Mouse (Mus musculus): ENCODE results near the gene P2ry14. TPM values are rescaled to one million over a fixed set of nuclear protein-coding genes. Genes with fewer than 3 reads are reported as not detected.

The P2ry14 gene
- polyA plus RNA-seq, 1 experiment from 2014 or later: 4.3 TPM

- Histone ChIP-seq H3K4me3 (replicated peaks; ENCODE audit: low read length) (no peak overlapping the region), H3K4me2 (ENCODE audit: low read length) (no peak overlapping the region), H3K27ac (ENCODE audit: low read length) (no peak overlapping the region), H3K9ac (replicated peaks; ENCODE audit: low read depth, low read length) (no peak overlapping the region), H3K9me3 (ENCODE audit: control insufficient read depth, low read length) (no peaks in the 10 kb centered on the region), H3K27me3 (replicated peaks; ENCODE audit: control insufficient read depth, insufficient read depth, low read length) (no peaks in the 10 kb centered on the region), H3K4me1 (replicated peaks; ENCODE audit: control insufficient read depth, insufficient read depth, low read length) (no peaks in the 10 kb centered on the region), H3K36me3 (ENCODE audit: control insufficient read depth, insufficient read depth) (no peaks in the 10 kb centered on the region)
- ATAC-seq: peak; percentile 80
- 39% methylated on average over 5 of the region's 5 CpGs for WGBS
These were observed 21.8 kb upstream of the P2ry14 start for GRCm38 (mm10) chr3:59175234-59175633.

GRCm38 (mm10) chr3:59174426-59175154 lies 21.2 kb upstream of the P2ry14 start:
- H3K27me3 ChIP-seq (replicated peaks; ENCODE audit: control insufficient read depth, insufficient read depth, low read length): no peaks in the 10 kb centered on the region
- H3K4me3 ChIP-seq (replicated peaks; ENCODE audit: low read length): no peak overlapping the region
- H3K4me1 ChIP-seq (replicated peaks; ENCODE audit: control insufficient read depth, insufficient read depth, low read length): no peaks in the 10 kb centered on the region
- no peak for ATAC-seq
- no peak overlapping the region for H3K9ac ChIP-seq (replicated peaks; ENCODE audit: low read depth, low read length)
- WGBS: 87% methylated on average over 6 of the region's 6 CpGs
- H3K27ac ChIP-seq (ENCODE audit: low read length): no peak overlapping the region
- H3K36me3 ChIP-seq (ENCODE audit: control insufficient read depth, insufficient read depth): no peaks in the 10 kb centered on the region
- no peaks in the 10 kb centered on the region for H3K9me3 ChIP-seq (ENCODE audit: control insufficient read depth, low read length)
- no peak overlapping the region for H3K4me2 ChIP-seq (ENCODE audit: low read length)

- Histone ChIP-seq H3K36me3 (ENCODE audit: control insufficient read depth, insufficient read depth) (no peaks in the 10 kb centered on the region), H3K9me3 (ENCODE audit: control insufficient read depth, low read length) (no peaks in the 10 kb centered on the region), H3K27me3 (replicated peaks; ENCODE audit: control insufficient read depth, insufficient read depth, low read length) (no peaks in the 10 kb centered on the region), H3K4me1 (replicated peaks; ENCODE audit: control insufficient read depth, insufficient read depth, low read length) (no peaks in the 10 kb centered on the region), H3K4me3 (replicated peaks; ENCODE audit: low read length) (no peak overlapping the region), H3K4me2 (ENCODE audit: low read length) (no peak overlapping the region), H3K27ac (ENCODE audit: low read length) (no peak overlapping the region), H3K9ac (replicated peaks; ENCODE audit: low read depth, low read length) (no peak overlapping the region)
- no peak for ATAC-seq
- whole genome bisulfite sequencing: 81% methylated on average over 2 of the region's 2 CpGs
These were observed 16.7 kb upstream of the P2ry14 start for GRCm38 (mm10) chr3:59169921-59170627.

GRCm38 (mm10) chr3:59169215-59169614 lies 15.8 kb upstream of the P2ry14 start:
- no peak overlapping the region for H3K4me3 ChIP-seq (replicated peaks; ENCODE audit: low read length)
- H3K4me2 ChIP-seq (ENCODE audit: low read length): no peak overlapping the region
- H3K9ac ChIP-seq (replicated peaks; ENCODE audit: low read depth, low read length): no peak overlapping the region
- H3K9me3 ChIP-seq (ENCODE audit: control insufficient read depth, low read length): no peaks in the 10 kb centered on the region
- WGBS: 87% methylated on average over 4 of the region's 4 CpGs
- no peaks in the 10 kb centered on the region for H3K27me3 ChIP-seq (replicated peaks; ENCODE audit: control insufficient read depth, insufficient read depth, low read length)
- no peak for ATAC-seq
- H3K4me1 ChIP-seq (replicated peaks; ENCODE audit: control insufficient read depth, insufficient read depth, low read length): no peaks in the 10 kb centered on the region
- no peaks in the 10 kb centered on the region for H3K36me3 ChIP-seq (ENCODE audit: control insufficient read depth, insufficient read depth)
- H3K27ac ChIP-seq (ENCODE audit: low read length): no peak overlapping the region

GRCm38 (mm10) chr3:59168476-59168875 lies 15.1 kb upstream of the P2ry14 start:
- no peaks in the 10 kb centered on the region for H3K36me3 ChIP-seq (ENCODE audit: control insufficient read depth, insufficient read depth)
- no peak overlapping the region for H3K4me2 ChIP-seq (ENCODE audit: low read length)
- no peak overlapping the region for H3K27ac ChIP-seq (ENCODE audit: low read length)
- H3K4me3 ChIP-seq (replicated peaks; ENCODE audit: low read length): no peak overlapping the region
- no peak overlapping the region for H3K9ac ChIP-seq (replicated peaks; ENCODE audit: low read depth, low read length)
- no peak for ATAC-seq
- WGBS: 91% methylated on average over 6 of the region's 6 CpGs
- no peaks in the 10 kb centered on the region for H3K9me3 ChIP-seq (ENCODE audit: control insufficient read depth, low read length)
- no peaks in the 10 kb centered on the region for H3K27me3 ChIP-seq (replicated peaks; ENCODE audit: control insufficient read depth, insufficient read depth, low read length)
- no peaks in the 10 kb centered on the region for H3K4me1 ChIP-seq (replicated peaks; ENCODE audit: control insufficient read depth, insufficient read depth, low read length)

- H3K4me2 ChIP-seq (ENCODE audit: low read length): no peak overlapping the region
- ATAC-seq: no peak
These were observed 14.1 kb upstream of the P2ry14 start for GRCm38 (mm10) chr3:59167417-59168054.

GRCm38 (mm10) chr3:59160465-59160864 lies 7.0 kb upstream of the P2ry14 start:
- Histone ChIP-seq H3K9ac (replicated peaks; ENCODE audit: low read depth, low read length) (no peak overlapping the region), H3K4me1 (replicated peaks; ENCODE audit: control insufficient read depth, insufficient read depth, low read length) (no peaks in the 10 kb centered on the region), H3K9me3 (ENCODE audit: control insufficient read depth, low read length) (no peaks in the 10 kb centered on the region), H3K36me3 (ENCODE audit: control insufficient read depth, insufficient read depth) (no peaks in the 10 kb centered on the region), H3K4me3 (replicated peaks; ENCODE audit: low read length) (no peak overlapping the region), H3K27me3 (replicated peaks; ENCODE audit: control insufficient read depth, insufficient read depth, low read length) (no peaks in the 10 kb centered on the region), H3K4me2 (ENCODE audit: low read length) (no peak overlapping the region), H3K27ac (ENCODE audit: low read length) (no peak overlapping the region)
- ATAC-seq: no peak
- WGBS: 100% methylated on average over 1 of the region's 1 CpGs

More at GRCm38 (mm10) chr3:59167417-59168054, 14.1 kb upstream of the P2ry14 start:
- Histone ChIP-seq H3K27me3 (replicated peaks; ENCODE audit: control insufficient read depth, insufficient read depth, low read length) (no peaks in the 10 kb centered on the region), H3K36me3 (ENCODE audit: control insufficient read depth, insufficient read depth) (no peaks in the 10 kb centered on the region), H3K9me3 (ENCODE audit: control insufficient read depth, low read length) (no peaks in the 10 kb centered on the region), H3K4me3 (replicated peaks; ENCODE audit: low read length) (no peak overlapping the region), H3K9ac (replicated peaks; ENCODE audit: low read depth, low read length) (no peak overlapping the region), H3K4me1 (replicated peaks; ENCODE audit: control insufficient read depth, insufficient read depth, low read length) (no peaks in the 10 kb centered on the region), H3K27ac (ENCODE audit: low read length) (no peak overlapping the region)
- 79% methylated on average over 2 of the region's 2 CpGs for WGBS

GRCm38 (mm10) chr3:59157048-59157447 lies 3.6 kb upstream of the P2ry14 start:
- Histone ChIP-seq H3K4me2 (ENCODE audit: low read length) (no peak overlapping the region), H3K36me3 (ENCODE audit: control insufficient read depth, insufficient read depth) (no peaks in the 10 kb centered on the region), H3K4me3 (replicated peaks; ENCODE audit: low read length) (no peak overlapping the region), H3K27me3 (replicated peaks; ENCODE audit: control insufficient read depth, insufficient read depth, low read length) (no peaks in the 10 kb centered on the region), H3K9ac (replicated peaks; ENCODE audit: low read depth, low read length) (no peak overlapping the region), H3K4me1 (replicated peaks; ENCODE audit: control insufficient read depth, insufficient read depth, low read length) (no peaks in the 10 kb centered on the region), H3K9me3 (ENCODE audit: control insufficient read depth, low read length) (no peaks in the 10 kb centered on the region), H3K27ac (ENCODE audit: low read length) (no peak overlapping the region)
- 94% methylated on average over 5 of the region's 5 CpGs for WGBS
- no peak for ATAC-seq

- Histone ChIP-seq H3K9me3 (ENCODE audit: control insufficient read depth, low read length) (no peaks in the 10 kb centered on the region), H3K27me3 (replicated peaks; ENCODE audit: control insufficient read depth, insufficient read depth, low read length) (no peaks in the 10 kb centered on the region), H3K36me3 (ENCODE audit: control insufficient read depth, insufficient read depth) (no peaks in the 10 kb centered on the region), H3K9ac (replicated peaks; ENCODE audit: low read depth, low read length) (no peak overlapping the region), H3K4me1 (replicated peaks; ENCODE audit: control insufficient read depth, insufficient read depth, low read length) (no peaks in the 10 kb centered on the region), H3K4me2 (ENCODE audit: low read length) (no peak overlapping the region), H3K4me3 (replicated peaks; ENCODE audit: low read length) (no peak overlapping the region), H3K27ac (ENCODE audit: low read length) (no peak overlapping the region)
- WGBS: 94% methylated on average over 6 of the region's 6 CpGs
- no peak for ATAC-seq
These were observed 2.0 kb upstream of the P2ry14 start for GRCm38 (mm10) chr3:59155404-59155803.
